Mouse (Mus musculus) spleen, adult 2 months (tissue): Measurements from ENCODE around the gene Rpgrip1l. TPM values are rescaled to one million over a fixed set of nuclear protein-coding genes. Genes with fewer than 3 reads are reported as not detected.

Source experiments
- DNase-seq, 2 experiments: peaks; one replicate each; pipeline versions ENCODE4 v3.0.0 to v3.0.0-alpha.2; 2012 to 2021; ENCODE audit warnings: low spot score in 2 of 2, low read depth in 1 of 2
- H3K27ac ChIP-seq: fragments of 200-500 bp; 2 replicates; pipeline ENCODE4 v1.5.1; 2012; ENCODE audit warnings: low read length, inconsistent platforms; ENCODE audit not compliant: insufficient read depth
- H3K27me3 ChIP-seq: fragments of 200-500 bp; 2 replicates; pipeline ENCODE4 v1.6.1; 2012; ENCODE audit warnings: mild to moderate bottlenecking, moderate library complexity, low read length, inconsistent platforms; ENCODE audit not compliant: control insufficient read depth, insufficient read depth
- H3K36me3 ChIP-seq: fragments of 200-500 bp; 2 replicates; pipeline ENCODE4 v1.6.1; 2012; ENCODE audit warnings: mild to moderate bottlenecking, low read length, inconsistent platforms; ENCODE audit not compliant: control insufficient read depth, insufficient read depth
- H3K4me1 ChIP-seq: fragments of 200-500 bp; 2 replicates; pipeline ENCODE4 v1.6.1; 2011; ENCODE audit warnings: inconsistent platforms; ENCODE audit not compliant: control insufficient read depth, insufficient read depth, insufficient read length
- H3K4me3 ChIP-seq: fragments of 200-500 bp; 2 replicates; pipeline ENCODE4 v1.5.1; 2011; ENCODE audit warnings: mild to moderate bottlenecking, inconsistent platforms; ENCODE audit not compliant: insufficient read depth, insufficient read length; ENCODE audit errors: extremely low read depth
- CTCF ChIP-seq: fragments of 200-500 bp; IDR thresholded peaks from 2 replicates; pipeline ENCODE4 v1.5.1; 2011; ENCODE audit warnings: mild to moderate bottlenecking, inconsistent platforms; ENCODE audit not compliant: insufficient read depth, insufficient read length, insufficient replicate concordance; ENCODE audit errors: extremely low read depth
- POLR2A ChIP-seq: fragments of 200-500 bp; IDR thresholded peaks from 2 replicates; pipeline ENCODE4 v1.6.1; 2011; ENCODE audit warnings: low read depth, low read length, inconsistent platforms
- WGBS: fragments of 180-500 bp; shearing (Covaris S2); methylation state at CpG from one replicate; pipeline ENCODE4 v1.1.7; 2018; 5-methylcytosine and 5-hydroxymethylcytosine counted together
- polyA plus RNA-seq: library from polyadenylated mRNA; depleted of rRNA; stranded (reverse); fragments of >200 nt; gene quantifications from 2 replicates; pipeline ENCODE4 v1.2.3, GENCODE M21; 2012

The Rpgrip1l gene
- polyA plus RNA-seq, 1 experiment: 0.30 TPM

- Histone ChIP-seq H3K4me1 (no peaks in the 10 kb centered on the region), H3K4me3 (no peak overlapping the region)
Observed at GRCm38 (mm10) chr8:91276337-91276736, 36.7 kb downstream of the Rpgrip1l start.

GRCm38 (mm10) chr8:91273493-91273892, 39.6 kb downstream of the Rpgrip1l start:
- WGBS: 93% methylated on average over 5 of the region's 5 CpGs
- TF ChIP-seq POLR2A: no peak
- no peak for TF ChIP-seq CTCF
- H3K27me3 ChIP-seq: no peaks in the 10 kb centered on the region
- H3K36me3 ChIP-seq: no peaks in the 10 kb centered on the region
- H3K4me1 ChIP-seq: no peaks in the 10 kb centered on the region
- DNase-seq: no peak
- no peak overlapping the region for H3K4me3 ChIP-seq
- H3K27ac ChIP-seq: no peak overlapping the region

More at GRCm38 (mm10) chr8:91276337-91276736, 36.7 kb downstream of the Rpgrip1l start:
- Histone ChIP-seq H3K27ac (no peak overlapping the region), H3K36me3 (no peaks in the 10 kb centered on the region), H3K27me3 (no peaks in the 10 kb centered on the region)
- TF ChIP-seq CTCF: no peak
- WGBS: 87% methylated on average over 2 of the region's 2 CpGs
- no peak for DNase-seq

DNA sequence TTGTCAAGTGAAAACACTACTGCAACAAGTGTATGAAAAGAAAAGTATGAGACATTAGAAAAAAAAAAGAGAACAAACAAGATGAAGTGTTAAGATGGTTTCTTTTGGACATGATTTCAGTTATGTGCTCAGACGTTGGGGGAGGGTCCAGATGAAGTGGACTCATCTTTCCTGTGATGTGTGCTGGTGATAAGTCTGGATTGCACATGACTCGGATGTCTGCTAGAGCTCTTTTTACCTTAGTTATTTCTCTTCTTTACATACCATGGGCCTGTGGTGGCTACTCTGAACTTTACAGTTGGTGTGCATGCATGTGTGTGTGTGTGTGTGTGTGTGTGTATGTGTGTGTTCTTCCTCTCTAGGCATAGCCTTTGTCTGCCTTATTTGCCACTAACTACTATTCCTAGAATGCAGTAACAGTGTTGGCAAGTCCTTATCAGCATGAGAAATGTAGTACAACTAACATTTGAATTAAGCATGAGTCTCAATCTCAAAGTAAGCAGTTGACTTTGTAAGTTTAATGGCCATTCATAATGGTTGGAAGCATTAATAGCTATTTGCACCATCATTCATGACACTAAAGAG, 43.6 kb downstream of the Rpgrip1l start:
- Histone ChIP-seq H3K36me3 (no peaks in the 10 kb centered on the region), H3K4me1 (no peaks in the 10 kb centered on the region), H3K27ac (no peak overlapping the region), H3K4me3 (no peak overlapping the region), H3K27me3 (no peaks in the 10 kb centered on the region)
- TF ChIP-seq CTCF (no peak), POLR2A (no peak)
- DNase-seq: no peak
- WGBS: 84% methylated on average over 2 of the region's 2 CpGs

DNA sequence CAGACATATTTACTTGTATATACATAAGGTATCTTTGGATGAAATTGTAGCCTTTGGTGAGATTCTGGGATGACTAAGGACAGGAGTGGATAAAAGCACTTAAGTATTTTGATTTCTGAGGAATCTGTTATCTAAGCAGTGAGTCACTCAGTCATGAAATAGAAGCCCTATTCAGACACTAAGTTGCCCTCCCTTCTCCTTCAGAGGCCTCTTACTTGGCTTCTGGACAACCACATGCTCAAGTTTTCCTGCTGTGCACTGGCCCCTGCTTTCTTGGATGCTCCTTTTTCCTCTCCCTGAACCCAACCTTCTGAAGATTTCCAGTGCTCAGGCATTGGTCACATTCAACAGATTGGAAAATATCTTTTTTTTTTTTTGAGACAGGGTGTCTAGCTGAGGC, 48.5 kb downstream of the Rpgrip1l start:
- DNase-seq: no peak
- Histone ChIP-seq H3K27ac (no peak overlapping the region), H3K27me3 (no peaks in the 10 kb centered on the region), H3K4me3 (no peak overlapping the region), H3K4me1 (no peaks in the 10 kb centered on the region), H3K36me3 (no peaks in the 10 kb centered on the region)
- TF ChIP-seq POLR2A: no peak

DNA sequence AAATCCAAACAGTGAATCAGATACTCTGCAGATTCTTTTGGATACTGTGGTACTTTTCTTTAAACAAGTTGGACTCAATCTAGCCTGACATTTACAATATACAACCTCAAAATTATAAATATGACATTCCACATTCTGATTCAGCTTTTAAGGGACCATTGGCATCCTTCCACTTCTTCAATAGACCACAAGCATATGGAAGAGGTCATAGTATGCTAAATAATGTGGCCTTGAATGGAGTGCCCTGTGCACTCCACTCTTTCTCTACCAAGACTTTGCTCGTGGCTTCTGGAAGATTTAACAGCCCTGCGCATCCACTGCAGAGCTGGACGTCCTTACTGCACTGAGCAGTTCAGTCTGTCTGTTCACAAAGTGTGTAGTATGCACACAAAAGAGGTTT, 49.1 kb downstream of the Rpgrip1l start:
- H3K27me3 ChIP-seq: no peaks in the 10 kb centered on the region
- no peaks in the 10 kb centered on the region for H3K4me1 ChIP-seq
- no peak for DNase-seq
- H3K36me3 ChIP-seq: no peaks in the 10 kb centered on the region
- no peak for TF ChIP-seq POLR2A
- TF ChIP-seq CTCF: no peak
- no peak overlapping the region for H3K4me3 ChIP-seq
- H3K27ac ChIP-seq: no peak overlapping the region
- 95% methylated on average over 3 of the region's 3 CpGs for WGBS

DNA sequence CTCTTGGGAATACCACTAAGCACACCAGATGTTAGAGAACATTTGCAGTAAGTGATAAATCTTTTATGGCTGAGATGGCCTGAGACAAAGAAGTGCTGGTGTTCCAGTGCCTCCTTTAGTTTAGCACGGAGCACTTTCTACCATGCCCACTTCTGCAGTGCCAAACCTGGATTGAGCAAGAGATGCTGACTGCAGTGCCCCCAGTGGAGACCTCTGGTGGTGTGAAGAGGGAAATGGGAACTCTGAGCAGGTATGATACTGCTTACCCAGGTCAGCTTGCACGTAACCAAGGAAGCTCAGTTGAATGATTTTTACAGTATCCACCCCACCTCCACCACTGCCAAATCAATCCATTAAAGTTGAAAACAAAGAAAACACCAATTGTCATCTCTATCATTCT, 51.5 kb downstream of the Rpgrip1l start:
- Histone ChIP-seq H3K27ac (no peak overlapping the region), H3K36me3 (no peaks in the 10 kb centered on the region), H3K4me1 (no peaks in the 10 kb centered on the region), H3K27me3 (no peaks in the 10 kb centered on the region), H3K4me3 (no peak overlapping the region)
- 84% methylated on average over 2 of the region's 2 CpGs for WGBS
- TF ChIP-seq CTCF: no peak
- TF ChIP-seq POLR2A: no peak
- DNase-seq: no peak

- TF ChIP-seq CTCF: no peak
- no peak for TF ChIP-seq POLR2A
- Histone ChIP-seq H3K27ac (no peak overlapping the region), H3K27me3 (no peaks in the 10 kb centered on the region), H3K36me3 (no peaks in the 10 kb centered on the region), H3K4me1 (no peaks in the 10 kb centered on the region), H3K4me3 (no peak overlapping the region)
- WGBS: 35% methylated on average over 6 of the region's 6 CpGs
- DNase-seq: no peak
Observed at GRCm38 (mm10) chr8:91250966-91251365, 62.1 kb downstream of the Rpgrip1l start.
